Mouse (Mus musculus): ENCODE data around the gene Gtf2e1. TPM values are rescaled to one million over a fixed set of nuclear protein-coding genes. Genes with fewer than 3 reads are reported as not detected.

Gene Gtf2e1
- total RNA-seq, 2 experiments from 2014 or later = 6.3 to 7.4 TPM

DNA sequence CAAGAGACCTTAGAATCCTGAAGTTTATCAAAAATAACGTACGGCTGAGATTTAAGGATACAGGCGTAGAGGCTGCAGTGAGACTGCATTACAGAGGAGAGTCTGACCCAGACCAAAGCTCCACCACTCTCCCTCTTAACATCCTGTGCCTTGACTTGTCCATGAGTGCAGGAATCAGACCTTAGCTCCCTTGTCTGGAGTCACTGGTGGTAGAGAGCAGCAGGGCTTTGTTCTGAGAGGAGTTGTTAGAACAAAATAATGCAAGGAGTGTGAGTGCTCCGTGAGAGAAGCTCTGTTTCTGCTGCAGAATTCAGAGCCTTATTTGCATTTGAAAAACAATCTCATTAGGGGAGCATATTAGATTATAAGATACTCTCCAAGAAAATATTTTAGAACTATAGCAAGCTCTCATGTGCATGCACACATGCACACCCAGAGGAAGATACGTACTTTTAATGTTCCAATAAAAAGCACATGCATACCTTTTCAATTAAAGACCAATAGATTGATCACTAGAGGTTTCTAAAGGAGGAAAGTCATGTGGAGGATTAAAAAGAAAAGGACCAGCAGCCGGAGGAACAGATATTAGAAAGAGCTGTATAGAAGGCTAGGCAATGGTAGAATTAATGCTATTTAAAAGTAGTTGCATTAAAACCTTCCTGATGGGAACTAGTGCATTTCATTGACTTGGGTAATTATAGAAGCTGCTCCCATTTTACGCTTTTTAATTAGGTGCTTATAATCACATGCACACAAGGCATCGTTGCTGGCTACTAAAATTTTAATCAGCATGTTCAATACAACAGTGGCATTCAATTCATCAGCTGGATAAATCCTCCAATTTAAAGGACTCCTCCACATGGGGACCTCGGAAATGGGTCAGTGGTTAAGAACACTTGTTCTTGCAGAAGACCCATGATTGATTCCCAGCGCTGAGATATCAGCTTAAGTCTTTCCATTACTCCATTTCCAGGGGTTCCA lies 61.0 kb downstream of the Gtf2e1 start:
- DNase-seq = no peak

DNA sequence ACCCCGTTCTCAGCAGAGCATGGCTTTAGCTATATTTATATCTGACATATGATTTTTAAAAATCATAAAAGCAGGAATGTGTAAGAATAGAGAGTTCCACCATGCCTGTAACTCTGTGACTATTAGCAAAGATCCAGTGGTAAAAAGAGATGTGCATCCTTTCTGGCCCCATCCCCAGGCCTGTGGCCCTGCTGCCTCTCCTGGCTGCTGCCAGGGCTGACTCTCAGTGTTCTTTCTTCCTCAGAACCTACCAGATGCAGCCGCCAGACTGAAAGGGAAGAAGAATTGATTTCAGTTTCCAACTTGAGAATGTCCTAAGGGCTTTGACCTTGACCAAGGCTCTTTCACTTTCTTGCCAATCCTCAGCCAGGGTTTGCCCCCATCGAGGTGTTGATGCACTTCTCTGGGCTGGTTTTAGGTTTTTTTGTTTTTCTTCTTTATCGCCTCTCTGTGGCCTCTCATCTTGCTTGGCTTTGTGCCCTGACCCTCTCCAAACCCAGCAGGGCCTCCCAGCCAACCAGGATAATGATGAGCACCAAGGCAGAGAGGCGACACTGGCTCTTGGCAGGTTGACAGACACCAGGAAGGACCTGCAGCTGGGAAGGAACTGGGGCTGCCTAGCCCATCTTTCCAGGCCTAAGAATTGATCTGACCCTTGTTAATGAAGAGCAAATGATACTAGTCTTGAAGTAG lies 66.8 kb downstream of the Gtf2e1 start:
- no peak for DNase-seq

- DNase-seq = no peak
Observed at GRCm38 (mm10) chr16:37469595-37469994, 70.0 kb downstream of the Gtf2e1 start.

DNA sequence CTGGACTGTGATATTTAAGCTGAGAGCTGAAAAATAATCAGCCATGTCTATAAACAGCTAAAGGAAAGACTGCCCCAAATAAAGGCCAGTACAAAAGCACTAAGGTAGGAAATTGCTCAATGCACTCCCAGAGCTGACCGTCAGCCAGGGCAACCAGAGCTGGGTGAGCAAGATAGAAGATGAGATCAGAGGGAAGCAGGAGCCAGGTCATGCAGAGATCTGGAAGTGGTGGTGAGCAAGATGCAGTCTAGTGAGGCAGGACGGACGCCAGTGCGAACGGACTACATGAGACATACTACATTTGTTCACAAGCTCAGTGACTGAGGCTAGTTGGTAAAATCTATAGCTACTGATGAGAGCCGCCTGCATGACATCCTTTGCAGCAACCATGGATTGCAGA lies 75.6 kb downstream of the Gtf2e1 start:
- DNase-seq = no peak

- DNase-seq = no peak
Observed at GRCm38 (mm10) chr16:37462886-37463285, 76.7 kb downstream of the Gtf2e1 start.

GRCm38 (mm10) chr16:37461601-37462000 lies 78.0 kb downstream of the Gtf2e1 start:
- DNase-seq = no peak

Other genes with a start within 250 kb of the Gtf2e1 start
- under 1 TPM in 1 of 2 experiments, not detected in 1; 0.16 TPM for gene Stxbp5l, start 154.8 kb downstream of the Gtf2e1 start, total RNA-seq (2021)
- 1 to 10 TPM; 5.0 to 5.6 TPM for gene Rabl3, start 96 bp upstream of the Gtf2e1 start, total RNA-seq (2021)
- gene Hgd, start 40.4 kb upstream of the Gtf2e1 start, total RNA-seq (2021) = not detected
- gene Ndufb4, start 114.7 kb upstream of the Gtf2e1 start, total RNA-seq (2021) = 100 to 1,000 TPM; 165 to 174 TPM
- gene Fstl1, start 237.1 kb upstream of the Gtf2e1 start, total RNA-seq (2021) = 100 to 1,000 TPM in 1 of 2 experiments, 10 to 100 TPM in 1; 90.0 to 135 TPM

All from gastrocnemius, postnatal 25 days (tissue).